Mouse (Mus musculus) heart, embryonic 12.5 days (tissue): ENCODE measurements around the gene Slco1b2. TPM values are rescaled to one million over a fixed set of nuclear protein-coding genes. Genes with fewer than 3 reads are reported as not detected.

ENCODE experiments used
- ATAC-seq: fragments of 200-750 bp; cut with Nextera tagmentation; 2 replicates; pipeline ENCODE4 v1.8.0; 2017; ENCODE audit warnings: moderate TSS enrichment, moderate library complexity; ENCODE audit not compliant: insufficient number of reproducible peaks, low FRiP score
- H3K27ac ChIP-seq: fragments of 300-500 bp; sonication (generic); 2 replicates; pipeline ENCODE4 v1.5.1; 2016; ENCODE audit warnings: mild to moderate bottlenecking, moderate library complexity; ENCODE audit not compliant: poor library complexity, severe bottlenecking
- H3K27me3 ChIP-seq: fragments of 300-500 bp; sonication (generic); replicated peaks from 2 replicates; pipeline ENCODE4 v1.6.1; 2016; ENCODE audit warnings: mild to moderate bottlenecking, moderate library complexity
- H3K36me3 ChIP-seq: fragments of 300-500 bp; sonication (generic); 2 replicates; pipeline ENCODE4 v1.6.1; 2016; ENCODE audit warnings: mild to moderate bottlenecking, moderate library complexity
- H3K4me1 ChIP-seq: fragments of 300-500 bp; sonication (generic); replicated peaks from 2 replicates; pipeline ENCODE4 v1.6.1; 2016; ENCODE audit warnings: mild to moderate bottlenecking
- H3K4me2 ChIP-seq: fragments of 300-500 bp; sonication (generic); 2 replicates; pipeline ENCODE4 v1.6.1; 2016; ENCODE audit warnings: mild to moderate bottlenecking, moderate library complexity
- H3K4me3 ChIP-seq: fragments of 300-500 bp; sonication (generic); 2 replicates; pipeline ENCODE4 v1.5.1; 2016; ENCODE audit warnings: mild to moderate bottlenecking
- H3K9ac ChIP-seq: fragments of 300-500 bp; sonication (generic); 2 replicates; pipeline ENCODE4 v1.6.1; 2016; ENCODE audit warnings: mild to moderate bottlenecking, moderate library complexity
- H3K9me3 ChIP-seq: fragments of 300-500 bp; sonication (generic); replicated peaks from 2 replicates; pipeline ENCODE4 v1.6.1; 2016; ENCODE audit warnings: mild to moderate bottlenecking, moderate library complexity
- WGBS: fragments of 180-500 bp; shearing (Covaris S2); methylation state at CpG from one replicate; pipeline ENCODE4 v1.1.7; 2016; 5-methylcytosine and 5-hydroxymethylcytosine counted together
- polyA plus RNA-seq: library from polyadenylated mRNA; unstranded; fragments of >200 nt; fragmentation: Nextera tagmentation; extraction: Ambion mirVana; gene quantifications from 2 replicates; pipeline ENCODE4 v1.2.1, GENCODE M21; 2016

Gene Slco1b2
- polyA plus RNA-seq, 1 experiment from 2014 or later: not detected

GRCm38 (mm10) chr6:141640639-141641038 lies 11.3 kb downstream of the Slco1b2 start:
- WGBS: 44% methylated on average over 1 of the region's 1 CpGs
- H3K4me1 ChIP-seq: no peaks in the 10 kb centered on the region
- no peaks in the 10 kb centered on the region for H3K36me3 ChIP-seq
- no peak for ATAC-seq
- no peaks in the 10 kb centered on the region for H3K9me3 ChIP-seq
- no peak overlapping the region for H3K4me3 ChIP-seq
- no peak overlapping the region for H3K4me2 ChIP-seq
- no peak overlapping the region for H3K9ac ChIP-seq
- H3K27me3 ChIP-seq: no peaks in the 10 kb centered on the region
- no peak overlapping the region for H3K27ac ChIP-seq

GRCm38 (mm10) chr6:141687008-141687407 lies 57.7 kb downstream of the Slco1b2 start:
- Histone ChIP-seq H3K27me3 (no peaks in the 10 kb centered on the region), H3K4me2 (no peak overlapping the region), H3K9me3 (no peaks in the 10 kb centered on the region), H3K9ac (no peak overlapping the region), H3K36me3 (no peaks in the 10 kb centered on the region), H3K4me3 (no peak overlapping the region), H3K4me1 (peaks cover 6% of the 10 kb centered on the region; the same call in 1 of the 2 replicates), H3K27ac (no peak overlapping the region)
- WGBS: 71% methylated on average over 4 of the region's 4 CpGs
- no peak for ATAC-seq

- peaks cover 6% of the 10 kb centered on the region; the same call in 1 of the 2 replicates for H3K4me1 ChIP-seq
- H3K27ac ChIP-seq: no peak overlapping the region
- no peaks in the 10 kb centered on the region for H3K36me3 ChIP-seq
- H3K4me2 ChIP-seq: no peak overlapping the region
- H3K9me3 ChIP-seq: no peaks in the 10 kb centered on the region
- H3K9ac ChIP-seq: no peak overlapping the region
- H3K4me3 ChIP-seq: no peak overlapping the region
- H3K27me3 ChIP-seq: no peaks in the 10 kb centered on the region
- no peak for ATAC-seq
Observed at GRCm38 (mm10) chr6:141691246-141691645, 61.9 kb downstream of the Slco1b2 start.

Other genes starting within 250 kb of the Slco1b2 start
- 0.10 and 0.13 TPM in 2 replicates for gene Slco1c1, start 105.2 kb upstream of the Slco1b2 start, polyA plus RNA-seq
- gene Gm5724, start 144.3 kb downstream of the Slco1b2 start, polyA plus RNA-seq: not detected in 2 replicates
- gene Slco1a4, start 226.7 kb downstream of the Slco1b2 start, polyA plus RNA-seq: not detected in 2 replicates